Mouse (Mus musculus): ENCODE measurements around the gene Arrdc1. TPM values are rescaled to one million over a fixed set of nuclear protein-coding genes. Genes with fewer than 3 reads are reported as not detected.
A peak's percentile ranks its signal among the peaks of the same experiment; 100 is the strongest.
"Not testable (repeated sequence)": the region's sequence is repeated elsewhere in the genome, so short reads cannot be mapped to it uniquely, and the experiment has no call there.

The Arrdc1 gene
- polyA plus RNA-seq (2016; fragmentation: Nextera tagmentation; extraction: Ambion mirVana): 14.0 and 17.0 TPM in 2 replicates

DNA sequence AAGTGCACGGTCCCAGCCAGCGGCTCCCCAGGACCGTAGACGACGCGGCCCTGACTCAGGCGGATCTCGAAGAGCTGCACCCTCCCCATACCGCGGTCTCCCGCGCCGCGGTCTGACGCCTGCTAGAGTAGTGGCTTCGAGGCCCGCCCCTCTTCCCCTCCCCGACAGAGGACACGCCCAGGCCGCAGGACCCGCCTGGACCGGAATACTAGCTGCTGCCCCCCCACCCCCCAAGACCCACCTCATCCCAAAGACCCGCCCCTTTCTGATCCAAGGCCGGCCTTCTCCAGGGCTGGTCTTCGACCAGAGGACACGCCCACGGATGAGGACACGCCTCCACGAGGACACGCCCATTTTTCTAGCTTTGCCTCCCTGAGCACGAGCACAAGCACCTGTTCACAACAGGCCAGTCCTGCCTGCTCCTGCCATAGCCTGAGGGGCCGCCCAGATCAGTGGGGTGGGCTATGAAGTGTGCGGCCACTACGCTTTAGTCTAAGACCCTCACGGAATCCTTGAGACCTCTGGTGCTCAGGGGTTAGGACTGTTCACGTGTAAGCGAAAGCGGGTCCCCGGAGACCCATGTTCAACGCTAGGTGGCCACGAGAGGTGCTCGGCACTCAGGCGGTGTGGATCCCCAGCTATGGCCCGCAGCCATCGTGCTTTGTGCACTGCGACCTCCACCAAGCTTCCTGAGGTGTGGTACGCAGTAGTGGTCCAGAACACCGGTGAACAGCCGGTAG lies at the start of gene Arrdc1:
Arrdc1 (minus strand) TSS at position 196 of the 740 bp plus-strand sequence.
- ATAC-seq (ENCODE audit: low FRiP score, low read depth): peak; percentile 91
- H3K9me3 ChIP-seq: no peaks in the 10 kb centered on the region
- under 1% methylated on average over 49 of the region's 49 CpGs for WGBS
- H3K4me3 ChIP-seq: peak within 1 kb of the TSS; percentile 57
- peak within 1 kb of the TSS; percentile 93 for H3K4me2 ChIP-seq (replicated peaks)
- H3K27me3 ChIP-seq: peaks cover 25% of the 10 kb centered on the region
- H3K4me1 ChIP-seq: peaks cover 14% of the 10 kb centered on the region
- peak within 1 kb of the TSS; percentile 65 for H3K9ac ChIP-seq (replicated peaks)
- no peak within 1 kb of the TSS for H3K27ac ChIP-seq (replicated peaks)
- H3K36me3 ChIP-seq: no peaks in the 10 kb centered on the region

DNA sequence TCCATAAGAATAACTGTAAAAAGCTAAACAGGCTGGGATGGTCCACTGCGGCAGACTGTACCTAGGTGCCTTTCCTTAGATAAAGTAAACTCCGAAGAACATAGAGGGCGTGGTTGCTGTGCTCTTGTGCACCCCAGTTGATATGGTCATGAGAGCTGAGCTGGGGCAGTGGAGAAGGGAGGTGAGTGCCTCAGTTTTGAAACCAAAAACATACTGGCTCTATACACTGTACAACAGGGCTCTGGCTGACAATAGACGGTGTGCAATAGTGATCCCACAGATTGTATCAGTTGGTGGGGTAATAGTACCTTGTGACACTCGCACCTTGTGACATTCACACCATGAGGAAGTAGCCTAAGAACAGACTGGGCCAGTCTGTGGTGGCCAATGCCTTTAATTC lies 41.9 kb upstream of the Arrdc1 start:
- Histone ChIP-seq H3K4me3 (no peak overlapping the region), H3K4me1 (peaks cover 21% of the 10 kb centered on the region), H3K4me2 (replicated peaks) (no peak overlapping the region), H3K27me3 (no peaks in the 10 kb centered on the region), H3K27ac (replicated peaks) (no peak overlapping the region), H3K9me3 (no peaks in the 10 kb centered on the region), H3K36me3 (peaks cover 5% of the 10 kb centered on the region), H3K9ac (replicated peaks) (no peak overlapping the region)
- WGBS: 93% methylated on average over 5 of the region's 5 CpGs
- ATAC-seq (ENCODE audit: low FRiP score, low read depth): no peak

DNA sequence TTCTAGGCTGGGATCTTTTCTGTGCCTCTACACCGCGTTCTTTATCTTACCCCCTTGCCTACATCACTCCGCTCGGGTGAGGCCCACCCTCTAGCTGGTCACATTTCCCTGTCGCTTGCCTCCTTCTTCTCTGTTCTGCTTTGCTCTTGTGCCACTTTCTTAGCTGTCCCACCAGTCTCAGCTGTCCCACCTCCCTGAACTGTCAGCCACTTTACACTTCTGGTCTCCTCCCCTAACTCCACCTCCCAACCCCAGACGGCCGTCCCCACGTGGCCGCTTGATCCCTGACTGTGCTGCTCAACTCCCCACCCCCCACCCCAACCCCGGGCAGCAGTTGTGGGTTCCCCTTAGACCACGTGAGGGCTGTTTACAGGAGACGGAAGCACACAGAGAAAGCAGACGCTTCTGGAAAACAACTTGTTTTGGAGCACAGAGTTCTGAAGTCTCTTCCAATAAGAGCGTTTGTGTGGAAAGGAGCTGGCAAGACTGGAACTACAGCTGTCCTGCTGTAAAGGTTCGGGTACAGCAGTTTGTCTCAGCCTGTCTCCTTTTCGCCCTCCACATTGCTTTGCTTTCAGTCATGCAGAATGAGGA lies 40.7 kb upstream of the Arrdc1 start, which contains the start of gene Pnpla7:
Pnpla7 (plus strand) TSS at position 330 of the 594 bp plus-strand sequence.
- under 1% methylated on average over 16 of the region's 16 CpGs for WGBS
- Histone ChIP-seq H3K27me3 (no peaks in the 10 kb centered on the region), H3K4me2 (replicated peaks) (peak within 1 kb of the TSS; percentile 94), H3K4me3 (peak within 1 kb of the TSS; percentile 76), H3K4me1 (peaks cover 21% of the 10 kb centered on the region), H3K27ac (replicated peaks) (peak within 1 kb of the TSS; percentile 91), H3K36me3 (peaks cover 16% of the 10 kb centered on the region), H3K9me3 (no peaks in the 10 kb centered on the region), H3K9ac (replicated peaks) (peak within 1 kb of the TSS; percentile 83)
- peak; percentile 25 for ATAC-seq (ENCODE audit: low FRiP score, low read depth)

DNA sequence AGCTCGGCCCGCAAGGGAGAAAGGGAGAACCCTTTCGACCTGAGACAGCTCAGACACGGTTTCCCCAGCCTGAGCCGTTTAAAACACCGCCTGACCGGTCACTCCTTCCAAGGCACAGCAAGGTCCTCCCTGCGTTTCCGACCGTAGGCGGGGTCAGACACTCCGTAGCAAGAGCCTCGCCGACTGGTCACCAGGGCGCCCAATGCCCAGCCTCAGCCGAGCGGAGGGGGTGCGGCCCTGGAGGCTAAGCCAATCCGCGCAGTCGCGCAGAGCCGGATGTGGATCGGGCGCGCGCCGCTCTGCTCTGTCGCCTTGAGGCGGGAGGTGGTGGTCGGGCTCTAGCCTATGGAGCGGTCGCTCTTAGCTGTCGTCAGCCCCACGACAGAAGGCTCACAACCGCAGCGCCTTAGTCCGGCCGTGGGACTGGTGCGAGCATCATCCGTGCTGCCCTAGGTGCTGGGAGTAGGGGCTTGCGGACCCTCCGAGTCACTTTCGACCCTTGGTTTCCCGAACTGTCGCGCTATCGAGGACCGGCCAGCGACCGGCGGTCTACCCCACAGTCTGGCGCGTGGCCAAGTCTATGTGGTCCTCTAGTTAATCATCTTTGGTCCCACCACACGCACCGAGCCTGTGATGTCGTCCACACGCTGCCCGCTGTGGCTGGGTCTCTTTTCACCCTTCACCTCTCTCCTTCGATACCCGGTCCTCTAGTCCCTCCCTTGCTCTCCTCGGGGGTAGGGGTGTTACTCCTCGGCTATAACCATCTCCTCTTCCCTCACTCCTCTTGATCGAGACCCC lies 40.1 kb upstream of the Arrdc1 start, which contains the start of gene Mrpl41:
Mrpl41 (minus strand) TSS at position 193 of the 798 bp plus-strand sequence.
- Histone ChIP-seq H3K9ac (replicated peaks) (peak within 1 kb of the TSS; percentile 83), H3K36me3 (peaks cover 23% of the 10 kb centered on the region), H3K4me1 (peaks cover 21% of the 10 kb centered on the region), H3K4me2 (replicated peaks) (peak within 1 kb of the TSS; percentile 94), H3K4me3 (peak within 1 kb of the TSS; percentile 76), H3K27ac (replicated peaks) (peak within 1 kb of the TSS; percentile 91), H3K9me3 (no peaks in the 10 kb centered on the region), H3K27me3 (no peaks in the 10 kb centered on the region)
- ATAC-seq (ENCODE audit: low FRiP score, low read depth): peak; percentile 100
- WGBS: under 1% methylated on average over 64 of the region's 64 CpGs

DNA sequence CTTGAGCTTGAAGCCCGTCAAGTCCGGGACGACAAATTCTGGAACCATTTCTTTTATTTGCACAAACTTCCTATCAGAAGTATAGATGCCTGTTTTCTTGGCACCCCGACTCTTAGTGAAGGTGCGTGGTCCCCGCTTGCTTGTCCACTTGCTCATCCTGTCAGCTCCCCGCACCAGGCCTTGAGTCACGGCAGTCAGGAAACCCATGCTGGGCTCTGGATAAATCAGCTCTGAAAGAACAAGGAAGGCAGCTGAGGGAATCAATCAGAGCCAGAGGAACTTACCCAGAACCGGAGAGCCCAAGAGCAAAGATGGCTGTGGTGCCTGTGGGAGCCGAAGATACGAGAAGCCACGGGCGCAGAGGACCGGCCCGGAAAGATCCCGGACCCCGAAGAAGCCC lies 39.4 kb upstream of the Arrdc1 start:
- Histone ChIP-seq H3K9ac (replicated peaks) (peak overlapping the region; percentile 83), H3K27ac (replicated peaks) (peak overlapping the region; percentile 91), H3K4me2 (replicated peaks) (peak overlapping the region; percentile 94), H3K36me3 (peaks cover 29% of the 10 kb centered on the region), H3K4me3 (peak overlapping the region; percentile 76), H3K4me1 (peaks cover 21% of the 10 kb centered on the region)
- not testable (repeated sequence) for H3K27me3 ChIP-seq; ATAC-seq (ENCODE audit: low FRiP score, low read depth); H3K9me3 ChIP-seq
- WGBS: 2% methylated on average over 17 of the region's 17 CpGs

DNA sequence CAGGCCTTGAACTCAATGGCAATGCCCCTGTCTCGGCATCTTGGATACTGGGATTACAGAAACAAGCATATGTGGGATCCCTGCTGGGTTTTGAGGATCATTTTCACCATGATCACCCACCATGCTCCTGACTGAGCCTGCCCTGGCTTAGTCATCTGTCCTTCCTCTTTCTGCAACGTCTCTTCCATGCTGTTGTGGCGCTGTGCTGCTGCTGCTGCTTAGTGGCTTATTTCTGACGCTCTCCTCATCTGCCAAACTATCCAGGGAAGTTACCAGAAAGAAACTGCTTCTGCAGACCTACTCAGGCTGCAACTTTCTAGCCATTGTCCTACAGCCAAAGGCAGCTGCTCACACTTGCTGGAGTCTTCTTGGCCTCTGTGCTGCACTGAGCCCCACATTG lies 35.3 kb upstream of the Arrdc1 start:
- Histone ChIP-seq H3K27me3 (no peaks in the 10 kb centered on the region), H3K4me3 (no peak overlapping the region), H3K27ac (replicated peaks) (no peak overlapping the region), H3K36me3 (peaks cover 66% of the 10 kb centered on the region), H3K9me3 (no peaks in the 10 kb centered on the region), H3K4me2 (replicated peaks) (no peak overlapping the region), H3K4me1 (peaks cover 11% of the 10 kb centered on the region), H3K9ac (replicated peaks) (no peak overlapping the region)
- ATAC-seq (ENCODE audit: low FRiP score, low read depth): no peak
- 85% methylated on average over 4 of the region's 4 CpGs for WGBS

DNA sequence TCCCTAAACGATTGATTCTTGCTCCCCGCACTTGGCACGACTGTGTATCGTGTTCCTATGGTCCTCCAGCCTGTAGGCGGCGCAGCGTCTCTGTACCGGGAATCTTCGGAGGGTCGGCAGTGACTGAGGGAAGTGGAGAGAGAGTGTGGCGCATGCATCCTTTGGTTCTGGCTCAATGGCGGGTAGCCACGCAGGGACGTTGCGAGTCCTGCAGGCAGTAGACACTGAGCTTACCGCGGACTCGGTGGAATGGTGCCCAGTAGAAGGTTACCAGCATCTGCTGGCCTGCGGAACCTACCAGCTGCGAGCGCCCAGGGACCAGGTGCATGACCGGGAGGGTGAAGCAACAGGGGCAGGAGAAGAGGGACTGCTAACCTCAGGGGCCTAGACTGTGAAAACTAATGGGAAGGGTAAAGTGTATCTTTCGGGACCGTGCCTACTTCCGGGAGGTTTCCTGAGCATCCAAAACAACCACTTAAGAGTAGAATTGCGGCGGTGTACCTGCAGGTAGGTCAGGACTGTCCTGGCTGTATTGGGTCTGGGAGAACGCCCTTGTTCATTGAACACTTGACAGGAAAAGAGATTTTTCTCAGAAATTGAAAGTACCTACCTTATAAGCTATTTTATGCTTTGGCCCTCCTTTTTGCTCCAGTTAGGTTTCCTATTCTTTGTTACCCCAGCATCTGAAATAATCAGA lies 27.4 kb upstream of the Arrdc1 start, which contains the start of gene Dph7:
Dph7 (plus strand) TSS at position 97 of the 697 bp plus-strand sequence.
- H3K27ac ChIP-seq (replicated peaks): peak within 1 kb of the TSS; percentile 42; the same call in 1 of the 2 replicates
- peak within 1 kb of the TSS; percentile 92 for H3K9ac ChIP-seq (replicated peaks)
- peak; percentile 91 for ATAC-seq (ENCODE audit: low FRiP score, low read depth)
- H3K9me3 ChIP-seq: no peaks in the 10 kb centered on the region
- peaks cover 48% of the 10 kb centered on the region for H3K36me3 ChIP-seq
- peak within 1 kb of the TSS; percentile 79 for H3K4me2 ChIP-seq (replicated peaks)
- WGBS: 1% methylated on average over 28 of the region's 28 CpGs
- H3K27me3 ChIP-seq: no peaks in the 10 kb centered on the region
- H3K4me3 ChIP-seq: peak within 1 kb of the TSS; percentile 86
- peaks cover 12% of the 10 kb centered on the region for H3K4me1 ChIP-seq

DNA sequence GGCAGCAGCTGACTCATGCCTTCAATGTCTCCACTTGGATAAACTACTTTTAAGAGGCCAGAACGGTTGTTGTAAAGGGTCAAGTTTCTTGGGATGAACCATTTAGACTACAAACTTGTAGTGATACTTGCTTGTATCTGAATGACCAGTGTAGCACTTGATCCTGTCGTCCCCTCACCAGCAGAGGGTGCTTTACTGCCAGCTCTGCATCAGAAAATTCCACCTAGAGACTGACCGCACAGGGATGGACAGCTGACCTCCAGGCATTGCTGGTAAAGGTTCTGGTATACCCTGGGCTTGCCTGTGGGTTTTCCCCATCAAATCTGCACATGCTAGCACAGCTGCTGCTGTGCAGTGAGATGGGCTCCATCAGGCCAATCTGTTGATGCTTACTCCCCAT lies 25.9 kb upstream of the Arrdc1 start:
- Histone ChIP-seq H3K27me3 (no peaks in the 10 kb centered on the region), H3K27ac (replicated peaks) (no peak overlapping the region), H3K9ac (replicated peaks) (no peak overlapping the region), H3K36me3 (peaks cover 49% of the 10 kb centered on the region), H3K9me3 (no peaks in the 10 kb centered on the region), H3K4me2 (replicated peaks) (no peak overlapping the region), H3K4me3 (no peak overlapping the region), H3K4me1 (peaks cover 12% of the 10 kb centered on the region)
- 43% methylated on average over 3 of the region's 3 CpGs for WGBS
- no peak for ATAC-seq (ENCODE audit: low FRiP score, low read depth)

DNA sequence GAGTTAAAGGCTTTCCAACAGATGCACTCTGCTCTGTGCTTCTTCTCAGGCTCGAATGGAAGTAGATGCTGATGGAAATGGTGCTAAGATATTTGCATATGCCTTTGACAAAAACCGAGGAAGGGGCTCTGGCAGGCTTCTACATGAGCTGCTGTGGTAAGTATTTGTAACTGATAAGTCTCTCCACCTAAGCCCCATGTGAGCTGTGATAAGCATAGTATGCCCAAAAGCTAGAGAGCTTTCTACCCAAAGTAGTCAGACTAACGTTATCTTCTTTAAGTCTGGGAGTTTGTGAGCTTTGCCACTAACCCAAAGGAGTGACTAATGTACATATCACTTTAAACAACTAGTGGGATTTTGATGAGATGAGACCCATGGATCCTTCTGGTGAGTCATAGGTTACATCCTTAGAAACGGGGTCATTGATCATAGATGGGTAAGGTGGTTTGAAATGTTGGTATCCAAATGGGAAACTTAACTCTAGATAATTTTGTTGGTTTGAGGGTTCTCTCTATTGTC lies 17.5 kb upstream of the Arrdc1 start:
- Histone ChIP-seq H3K9me3 (no peaks in the 10 kb centered on the region), H3K27me3 (no peaks in the 10 kb centered on the region), H3K4me3 (no peak overlapping the region), H3K36me3 (peaks cover 57% of the 10 kb centered on the region), H3K4me1 (peaks cover 20% of the 10 kb centered on the region), H3K4me2 (replicated peaks) (no peak overlapping the region), H3K9ac (replicated peaks) (no peak overlapping the region), H3K27ac (replicated peaks) (no peak overlapping the region)
- ATAC-seq (ENCODE audit: low FRiP score, low read depth): no peak
- WGBS: 87% methylated on average over 4 of the region's 4 CpGs

DNA sequence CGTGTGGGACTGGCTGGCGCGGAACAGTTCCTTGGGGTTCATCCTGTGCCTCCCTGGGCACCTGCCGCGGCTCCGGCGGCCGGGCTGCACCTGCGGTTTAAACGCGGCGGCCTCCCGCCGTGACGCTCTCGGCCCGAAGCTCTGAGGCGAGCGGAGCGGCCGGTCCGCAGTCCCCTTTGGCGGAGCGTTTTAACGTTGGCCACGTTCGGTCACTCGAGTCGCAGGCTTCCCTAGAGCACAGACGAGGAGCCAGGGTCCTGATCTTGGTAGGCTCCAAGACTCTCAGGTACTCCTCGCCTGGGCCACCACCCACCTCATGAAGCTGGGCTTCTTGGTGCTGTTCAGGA lies 15.1 kb upstream of the Arrdc1 start:
- WGBS: 0% methylated on average over 31 of the region's 31 CpGs
- peak overlapping the region; percentile 94 for H3K4me2 ChIP-seq (replicated peaks)
- H3K4me3 ChIP-seq: peak overlapping the region; percentile 89
- ATAC-seq (ENCODE audit: low FRiP score, low read depth): peak; percentile 3; the same call in 1 of the 2 replicates
- no peaks in the 10 kb centered on the region for H3K27me3 ChIP-seq
- H3K9me3 ChIP-seq: no peaks in the 10 kb centered on the region
- peak overlapping the region; percentile 64 for H3K27ac ChIP-seq (replicated peaks)
- peak overlapping the region; percentile 94 for H3K9ac ChIP-seq (replicated peaks)
- H3K36me3 ChIP-seq: peaks cover 36% of the 10 kb centered on the region
- H3K4me1 ChIP-seq: peaks cover 20% of the 10 kb centered on the region

Data from midbrain, embryonic 12.5 days (tissue).